Mouse (Mus musculus): ENCODE results near the gene Kdr.

DNA sequence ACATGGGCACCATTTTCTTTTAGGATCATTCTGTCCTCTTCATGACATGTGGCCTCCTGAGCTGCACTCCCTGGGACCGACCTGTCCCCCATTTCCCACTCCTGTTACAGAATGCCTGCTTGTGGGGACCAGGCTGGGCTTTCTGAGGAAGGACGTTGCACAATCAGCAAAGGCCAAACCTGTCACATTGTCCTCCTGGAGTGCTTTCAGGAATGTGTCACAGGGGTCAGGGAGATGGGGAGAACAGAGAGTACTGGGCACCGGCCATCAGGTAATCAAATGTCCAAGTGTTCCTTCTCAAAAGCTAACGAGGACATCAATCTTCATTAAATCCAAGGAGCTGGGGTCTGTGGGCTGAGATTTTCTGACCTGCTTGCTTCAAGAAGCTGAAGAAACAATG lies 72.2 kb downstream of the Kdr start:
- TF ChIP-seq CTCF (conservative IDR thresholded peaks at IDR 0.05; ENCODE audit: insufficient read depth, insufficient read length, low read depth, low read length), result no peak
- TF ChIP-seq POLR2A (IDR thresholded peaks at IDR 0.05; ENCODE audit: low read depth, low read length), result no peak

All from kidney, adult 2 months (tissue).